Mouse (Mus musculus) monocyte, adult 2 months (primary cell): ENCODE measurements around the gene Gm10722.
"Not testable (repeated sequence)": the region's sequence is repeated elsewhere in the genome, so short reads cannot be mapped to it uniquely, and the experiment has no call there.

Source experiments
- DNase-seq, 2 experiments: peaks; one replicate each; pipeline ENCODE4 v3.0.0; 2022; ENCODE audit warnings: low spot score in 2 of 2, low read depth in 1 of 2

Gene Gm10722

GRCm38 (mm10) chr9:3000445-3000972 lies at the start of gene Gm10722:
Gene Gm10722 (plus strand): TSS chr9:3000922.
- peak; percentile 12 to 52 for DNase-seq

- peak; percentile 16 to 23 for DNase-seq
Measured at GRCm38 (mm10) chr9:3001006-3001405, 284 bp downstream of the Gm10722 start.

- peak; percentile 97 to 100 for DNase-seq
Measured at GRCm38 (mm10) chr9:3001948-3002659, 1.4 kb downstream of the Gm10722 start.

- not testable (repeated sequence) for DNase-seq
Measured at GRCm38 (mm10) chr9:3002794-3003396, 2.2 kb downstream of the Gm10722 start, which contains the start of gene Gm11168. Gene Gm11168 (plus strand): TSS chr9:3003346.

- DNase-seq = not testable (repeated sequence)
Measured at GRCm38 (mm10) chr9:3006179-3006578, 5.5 kb downstream of the Gm10722 start.

- DNase-seq = peak; percentile 100
Measured at GRCm38 (mm10) chr9:3006636-3007035, 5.9 kb downstream of the Gm10722 start.

- DNase-seq = not testable (repeated sequence)
Measured at GRCm38 (mm10) chr9:3007272-3007671, 6.5 kb downstream of the Gm10722 start.

- DNase-seq = not testable (repeated sequence)
Measured at GRCm38 (mm10) chr9:3009331-3009730, 8.6 kb downstream of the Gm10722 start.

GRCm38 (mm10) chr9:3012054-3012621 lies 11.4 kb downstream of the Gm10722 start:
- not testable (repeated sequence) for DNase-seq

- DNase-seq = not testable (repeated sequence)
Measured at GRCm38 (mm10) chr9:3012733-3013279, 12.1 kb downstream of the Gm10722 start, which contains the start of gene Gm10721. Gene Gm10721 (plus strand): TSS chr9:3013140.

GRCm38 (mm10) chr9:3015354-3015753 lies 14.6 kb downstream of the Gm10722 start, which contains the start of gene Gm10720:
Gene Gm10720 (plus strand): TSS chr9:3015654.
- DNase-seq = not testable (repeated sequence)

- DNase-seq = not testable (repeated sequence)
Measured at GRCm38 (mm10) chr9:3015896-3016295, 15.2 kb downstream of the Gm10722 start.

GRCm38 (mm10) chr9:3017108-3017507 lies 16.4 kb downstream of the Gm10722 start, which contains the start of gene Gm10719:
Gene Gm10719 (plus strand): TSS chr9:3017408.
- not testable (repeated sequence) for DNase-seq

- not testable (repeated sequence) for DNase-seq
Measured at GRCm38 (mm10) chr9:3018944-3019343, 18.2 kb downstream of the Gm10722 start.

GRCm38 (mm10) chr9:3019835-3020727 lies 19.4 kb downstream of the Gm10722 start:
- peak; percentile 26 to 42 for DNase-seq

- DNase-seq = peak; percentile 70 to 82
Measured at GRCm38 (mm10) chr9:3022316-3023008, 21.7 kb downstream of the Gm10722 start.

- DNase-seq = peak; percentile 67 to 68
Measured at GRCm38 (mm10) chr9:3023312-3023984, 22.7 kb downstream of the Gm10722 start, which contains the start of gene Gm10718. Gene Gm10718 (plus strand): TSS chr9:3023547.

- DNase-seq = peak; percentile 100
Measured at GRCm38 (mm10) chr9:3023985-3024648, 23.4 kb downstream of the Gm10722 start.
